Mouse (Mus musculus) CH12F3 (cell line): ENCODE results near the gene Gbf1.
"Not testable (repeated sequence)": the region's sequence is repeated elsewhere in the genome, so short reads cannot be mapped to it uniquely, and the experiment has no call there.

Experiments used
- in situ Hi-C: fragments of 300-500 bp; cut with MboI; formaldehyde crosslinking; loops from 2 replicates; pipeline ENCODE4 v1.14.3; 2020; ENCODE audit warnings: low sequenced_read_pairs

The Gbf1 gene

DNA sequence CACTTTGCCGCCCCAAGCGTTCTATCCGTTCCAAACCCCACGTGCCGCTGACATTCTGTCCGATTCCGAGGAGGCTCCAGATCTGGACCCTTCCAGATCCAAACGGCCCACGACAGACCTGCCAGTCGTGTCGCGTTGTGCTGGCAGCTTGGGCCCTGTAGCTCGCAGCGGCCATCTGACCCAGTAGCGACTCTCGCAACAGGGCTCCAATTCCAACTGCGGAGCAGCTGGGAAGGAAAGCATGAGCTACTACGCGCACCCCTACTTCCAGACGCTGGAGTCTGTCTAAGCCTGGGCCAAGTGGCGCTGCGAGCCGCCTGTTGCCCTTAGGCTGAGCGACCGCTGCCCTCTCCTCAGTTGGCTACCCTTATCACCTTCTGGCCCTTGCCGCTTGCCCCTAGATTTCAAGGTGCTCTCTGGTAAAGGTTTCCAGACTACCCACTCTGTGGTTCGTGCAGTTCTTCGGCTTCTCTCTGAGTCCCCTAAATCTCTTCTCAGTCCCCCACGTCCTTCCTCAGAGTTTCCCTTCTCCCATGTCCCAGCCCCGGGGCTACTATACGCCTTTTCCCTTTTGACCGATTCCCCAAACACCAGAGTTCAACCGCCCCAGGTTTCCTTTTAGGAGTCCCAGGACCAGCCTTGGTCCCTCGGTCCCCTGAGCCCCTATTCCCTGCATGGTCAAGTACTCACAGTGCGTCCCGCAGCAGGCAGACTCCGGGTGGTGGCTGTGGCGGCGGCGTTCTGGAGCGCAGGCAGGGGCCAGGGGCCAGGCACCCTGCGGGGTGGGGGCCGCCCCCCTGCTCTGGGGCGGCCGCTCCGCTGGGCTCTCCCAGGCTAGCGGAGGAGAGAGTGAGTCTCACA is 4.6 kb upstream of the Gbf1 start, which contains the start of gene Pitx3:
Gene Pitx3 (minus strand): TSS at position 816 of the 861 bp plus-strand sequence.
- in situ Hi-C loops, result no loop called here

DNA sequence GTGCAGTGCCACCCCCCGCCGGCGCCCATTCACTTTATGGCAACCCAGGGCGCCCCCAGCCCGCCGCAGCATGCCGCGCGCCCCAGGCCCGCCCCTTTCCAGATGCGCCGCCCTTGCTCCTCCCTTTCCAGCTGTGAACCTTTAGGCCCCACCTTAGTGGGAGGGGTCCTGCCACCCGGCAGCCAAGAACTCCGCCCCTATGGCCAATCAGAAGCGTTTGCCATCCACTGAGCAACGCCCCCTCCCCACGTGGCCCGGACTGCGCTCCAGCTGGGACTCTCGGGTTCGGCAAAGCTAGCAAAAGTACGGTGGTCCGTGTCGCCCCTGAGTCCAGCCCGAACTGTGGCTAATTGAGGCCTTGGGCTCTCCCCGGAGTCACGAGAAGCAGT is 3.9 kb upstream of the Gbf1 start:
- in situ Hi-C loops, result no loop called here

DNA sequence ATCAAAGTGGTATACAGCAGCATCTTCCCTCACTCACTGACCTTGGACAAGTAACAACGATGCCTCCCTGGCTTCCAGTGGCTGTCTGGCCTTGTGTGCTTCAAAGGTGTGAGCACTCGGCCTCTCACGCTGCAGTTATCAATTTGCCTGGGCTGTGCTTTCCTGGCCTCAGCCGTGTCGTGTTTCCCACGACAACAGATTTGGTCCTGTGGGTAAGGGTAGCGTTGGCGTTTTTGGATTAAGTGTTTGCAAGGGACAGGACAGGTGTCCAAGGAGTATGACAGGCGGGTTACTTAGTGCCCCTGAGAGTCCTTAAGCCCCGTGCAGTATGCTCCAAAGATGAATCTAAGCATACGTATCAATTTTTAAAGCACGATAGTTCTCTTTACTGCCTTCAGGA is 3.2 kb upstream of the Gbf1 start:
- in situ Hi-C loops, result no loop called here

DNA sequence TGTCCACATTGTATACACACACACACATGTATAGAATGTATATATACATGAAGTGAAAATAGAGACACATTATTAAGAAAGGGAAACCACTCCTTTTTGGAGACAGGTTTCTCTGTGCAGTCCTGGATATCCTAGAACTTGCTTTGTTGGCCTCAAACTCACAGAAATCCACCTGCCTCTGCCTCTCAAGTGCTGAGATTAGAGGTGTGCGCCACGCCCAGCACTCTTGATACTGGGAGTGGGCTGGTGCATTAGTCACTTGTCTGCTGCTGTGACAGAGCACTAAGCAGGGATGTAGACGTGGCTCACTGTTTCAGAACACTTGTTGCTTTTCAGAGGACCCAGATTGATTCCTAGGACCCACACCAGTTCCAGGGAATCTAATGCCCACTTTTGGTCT is 13.6 kb downstream of the Gbf1 start:
- in situ Hi-C loops, result no loop called here

DNA sequence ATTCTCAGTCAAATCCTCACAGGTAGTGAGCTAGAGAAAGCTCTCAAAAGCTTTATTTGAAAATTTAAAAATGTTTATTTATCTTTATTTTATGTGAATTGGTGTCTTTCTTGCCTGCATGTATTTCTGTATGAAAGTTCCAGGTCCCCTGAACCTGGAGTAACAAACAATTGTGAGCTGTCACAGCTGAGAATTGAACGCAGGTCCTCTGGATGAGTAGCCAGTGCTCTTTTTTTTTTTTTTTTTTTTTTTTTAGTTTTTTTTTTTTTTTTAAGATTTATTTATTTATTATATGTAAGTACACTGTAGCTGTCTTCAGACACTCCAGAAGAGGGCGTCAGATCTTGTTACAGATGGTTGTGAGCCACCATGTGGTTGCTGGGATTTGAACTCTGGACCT is 14.9 kb downstream of the Gbf1 start:
- in situ Hi-C loops, result not testable (repeated sequence)

DNA sequence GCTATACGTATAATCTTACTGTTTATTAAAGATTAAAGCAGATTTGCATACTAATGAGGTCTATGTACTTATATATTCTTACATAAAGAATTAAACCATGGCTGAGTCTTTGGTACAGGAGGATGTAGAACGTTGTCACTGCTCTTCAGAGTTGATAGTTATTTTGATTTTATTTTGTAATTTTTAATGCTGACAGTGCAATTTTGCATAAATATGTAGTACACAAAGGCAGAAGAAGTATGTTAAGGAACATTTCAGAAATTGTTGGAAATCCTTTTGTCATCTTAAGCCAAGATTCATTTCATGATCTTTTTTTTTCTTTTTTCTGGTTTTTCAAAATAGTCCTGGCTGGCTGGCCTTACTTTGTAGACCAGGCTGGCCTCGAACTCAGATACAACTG is 17.1 kb downstream of the Gbf1 start:
- in situ Hi-C loops, result no loop called here

DNA sequence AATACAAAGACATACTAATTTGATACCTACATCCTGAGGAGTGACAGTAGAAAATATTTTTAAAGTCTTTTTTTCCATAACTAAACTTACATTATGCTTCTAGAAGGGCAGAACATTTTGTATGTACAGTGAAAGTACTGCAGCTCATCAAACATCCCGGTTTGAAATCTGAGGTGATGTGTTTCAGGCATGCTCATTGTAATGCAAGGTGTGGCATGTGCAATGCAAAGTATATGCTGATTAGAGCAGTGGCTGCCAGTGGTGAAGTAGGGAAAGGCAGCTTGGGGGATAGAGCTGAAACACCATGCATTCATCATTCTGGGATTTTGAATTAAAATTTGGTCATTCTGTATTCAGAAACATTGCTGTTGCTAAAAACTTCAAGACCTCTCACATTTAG is 17.6 kb downstream of the Gbf1 start:
- in situ Hi-C loops, result no loop called here

DNA sequence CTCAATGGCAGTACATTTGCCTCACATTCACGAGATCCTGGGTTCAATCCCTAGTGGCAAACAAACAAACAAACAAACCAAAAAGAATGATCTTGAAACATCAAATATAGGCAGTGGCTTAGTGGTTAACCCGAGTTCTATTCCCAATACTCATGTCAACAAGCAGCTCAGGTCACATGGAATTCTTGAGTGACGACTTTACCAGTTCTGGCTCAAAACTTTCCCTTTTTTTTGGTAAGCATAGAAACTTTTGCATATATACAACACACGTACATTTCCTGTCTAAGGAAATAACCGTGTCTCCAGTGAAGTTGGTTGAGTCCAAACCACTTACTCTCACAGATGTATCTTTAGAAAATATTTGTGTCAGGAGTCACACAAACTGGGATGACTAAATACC is 20.2 kb downstream of the Gbf1 start:
- in situ Hi-C loops, result no loop called here

DNA sequence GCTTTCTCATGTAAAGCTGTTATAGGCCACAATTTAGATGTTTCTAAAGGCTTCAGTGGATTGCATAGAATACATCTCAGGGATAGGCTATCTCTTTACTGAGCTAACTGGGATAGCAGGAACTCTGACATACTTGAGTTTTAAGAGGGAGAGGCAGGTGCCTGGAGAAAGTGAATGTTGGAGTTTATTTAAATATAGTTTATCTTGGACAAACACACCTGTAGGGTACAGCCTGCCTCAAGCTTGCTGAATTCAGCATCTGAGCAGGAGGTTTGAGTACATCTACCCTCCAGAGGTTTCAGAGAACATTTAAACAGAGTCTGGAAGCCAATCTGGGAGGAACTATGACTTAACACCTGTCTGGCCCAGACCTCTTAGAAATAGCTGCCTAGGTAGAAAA is 22.9 kb downstream of the Gbf1 start:
- in situ Hi-C loops, result no loop called here

DNA sequence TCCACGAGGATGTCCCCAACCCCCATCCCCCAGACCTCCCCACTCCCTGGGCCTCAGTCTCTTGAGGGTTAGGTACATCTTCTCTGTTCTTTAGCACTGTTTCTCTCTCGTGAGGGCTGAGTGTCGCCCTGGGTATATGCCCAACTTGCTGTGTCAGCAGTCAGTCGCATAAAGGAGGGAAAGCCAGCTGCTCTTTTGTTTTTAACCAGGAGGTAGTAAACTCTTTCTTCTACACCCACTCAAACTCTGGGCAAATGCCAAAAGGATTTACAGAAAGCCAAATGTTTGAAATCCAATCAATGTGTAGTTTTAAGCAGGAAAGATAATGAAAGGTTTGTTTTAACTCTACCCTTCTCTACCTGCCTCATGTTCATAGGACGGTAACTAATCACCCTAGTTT is 24.7 kb downstream of the Gbf1 start:
- in situ Hi-C loops, result no loop called here

DNA sequence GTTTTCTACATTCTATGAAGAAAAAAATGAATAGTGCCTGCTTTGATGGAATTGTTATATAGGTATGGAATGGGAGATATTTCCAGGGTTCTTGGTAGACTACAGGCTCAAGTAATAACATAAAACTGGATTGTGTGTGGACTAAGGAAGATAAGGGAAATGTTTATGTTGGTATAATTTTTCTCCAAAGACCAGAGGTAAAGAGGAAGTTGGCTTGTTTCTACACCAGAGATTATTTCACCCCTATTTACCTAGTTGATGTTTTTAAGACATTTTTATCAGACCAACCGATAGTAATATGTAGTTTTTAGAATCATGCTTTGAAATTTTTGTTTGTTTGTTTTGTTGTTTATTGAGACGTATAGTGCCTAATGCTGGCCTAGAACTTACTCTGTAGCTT is 28.0 kb downstream of the Gbf1 start:
- in situ Hi-C loops, result no loop called here

DNA sequence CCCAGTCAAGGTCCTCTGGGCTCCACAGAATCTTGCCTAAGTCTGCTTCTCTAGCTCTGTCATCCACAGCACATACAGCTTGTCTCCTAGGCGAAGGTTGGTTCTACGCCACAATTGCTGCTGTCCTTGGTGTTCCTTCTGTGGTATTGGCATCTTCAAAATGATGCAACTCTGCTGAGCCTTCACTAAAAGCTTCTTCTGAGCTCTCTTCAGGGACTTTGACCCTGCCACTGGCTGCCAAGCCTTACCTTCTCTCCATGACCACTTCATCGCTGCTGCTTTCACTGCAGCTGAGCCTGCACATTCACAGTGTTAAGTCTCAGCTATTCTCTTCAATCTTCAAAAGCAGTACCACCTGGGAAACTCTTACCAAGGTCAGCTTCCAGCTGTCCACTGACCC is 29.9 kb downstream of the Gbf1 start:
- in situ Hi-C loops, result no loop called here

DNA sequence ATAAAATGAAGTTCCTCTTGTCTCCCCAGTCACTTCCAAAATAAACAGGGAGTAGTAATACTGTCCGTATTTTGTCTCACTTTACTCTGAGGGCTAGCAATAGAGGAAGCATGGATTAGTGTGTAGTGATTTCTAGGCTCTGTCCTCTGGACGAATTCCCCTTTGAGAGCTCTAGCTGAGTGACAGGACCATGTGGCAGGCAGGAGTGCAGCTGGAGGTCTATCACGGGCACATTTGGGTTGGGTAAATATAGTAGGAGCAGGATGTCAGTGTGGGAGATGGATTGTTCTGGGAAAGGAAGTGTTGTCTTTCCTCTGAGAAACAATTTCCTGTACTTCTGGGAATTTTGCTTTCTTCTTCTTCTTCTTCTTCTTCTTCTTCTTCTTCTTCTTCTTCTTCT is 34.3 kb downstream of the Gbf1 start:
- in situ Hi-C loops, result no loop called here

DNA sequence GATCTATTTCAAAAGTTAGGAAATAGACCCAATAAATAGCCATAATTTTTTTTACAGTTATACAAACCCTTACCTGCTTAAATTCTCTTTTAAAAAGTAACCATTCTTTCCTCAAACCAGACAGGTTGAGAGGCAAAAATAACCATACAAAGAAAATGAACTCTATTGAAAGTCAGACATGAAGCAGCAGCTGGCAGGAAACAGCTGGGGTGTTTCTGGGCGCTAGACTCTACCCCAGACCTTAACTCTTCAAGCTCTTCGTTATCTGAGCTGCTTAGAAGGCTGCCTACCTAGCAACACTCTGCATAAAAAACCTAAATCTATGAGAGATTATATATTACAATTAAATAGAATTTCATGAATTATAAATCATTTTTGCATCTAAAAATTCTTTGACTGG is 34.9 kb downstream of the Gbf1 start:
- in situ Hi-C loops, result no loop called here

DNA sequence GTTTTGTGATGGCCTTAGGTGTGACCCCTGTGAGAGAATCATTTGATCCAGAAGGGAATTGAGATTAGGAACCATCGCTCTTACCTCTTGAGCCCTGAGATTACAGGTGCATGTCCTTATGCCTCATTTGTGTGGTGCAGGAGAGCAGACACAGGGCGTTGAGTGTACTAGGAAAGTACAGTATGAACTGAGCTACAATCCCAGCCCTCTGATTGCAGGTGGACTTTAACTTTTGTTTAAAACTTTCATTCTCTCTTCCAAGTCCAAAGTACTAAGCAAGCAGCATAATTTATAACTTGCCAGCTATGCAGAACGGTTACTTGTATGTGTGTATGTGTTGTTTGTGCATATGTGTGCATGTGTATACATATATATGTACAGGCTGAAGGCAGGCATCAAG is 46.0 kb downstream of the Gbf1 start:
- in situ Hi-C loops, result no loop called here

DNA sequence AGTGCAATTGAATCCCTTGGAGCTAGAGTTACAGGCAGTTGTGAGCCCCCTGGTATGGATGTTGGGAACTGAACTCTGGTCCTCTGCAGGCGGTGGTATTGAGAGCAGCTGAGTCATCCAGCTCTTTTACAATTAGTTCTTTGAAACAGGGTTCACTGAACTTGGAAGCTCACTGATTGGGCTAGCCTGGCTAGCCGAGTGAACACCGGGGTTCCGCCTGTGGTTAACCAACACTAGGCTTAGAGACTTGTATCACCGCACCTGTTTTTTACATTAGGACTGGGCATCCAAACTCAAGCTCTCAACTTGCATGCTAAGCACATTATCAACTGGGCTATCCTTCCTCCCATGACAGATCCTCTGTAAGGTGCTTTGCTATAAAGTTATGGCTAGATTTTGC is 46.6 kb downstream of the Gbf1 start:
- in situ Hi-C loops, result no loop called here

DNA sequence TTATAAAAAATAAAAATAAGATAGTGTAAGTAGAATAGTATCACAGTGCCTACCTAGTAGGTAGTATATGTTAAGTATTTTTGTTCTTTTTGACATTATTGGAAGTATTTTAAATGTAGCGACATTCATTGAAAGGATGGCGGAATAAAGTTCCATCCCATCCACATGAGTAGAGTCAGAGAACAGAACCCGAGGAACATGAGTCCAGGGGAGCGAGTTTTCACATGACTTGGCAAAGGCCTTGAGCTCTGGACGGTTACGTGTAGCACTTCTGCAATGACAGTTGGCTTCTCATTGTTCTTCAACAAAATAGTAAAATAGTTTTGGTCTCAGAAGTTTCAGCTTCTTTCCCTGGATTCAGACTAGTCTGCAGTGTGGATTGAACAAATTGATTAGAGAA is 51.9 kb downstream of the Gbf1 start:
- in situ Hi-C loops, result no loop called here

DNA sequence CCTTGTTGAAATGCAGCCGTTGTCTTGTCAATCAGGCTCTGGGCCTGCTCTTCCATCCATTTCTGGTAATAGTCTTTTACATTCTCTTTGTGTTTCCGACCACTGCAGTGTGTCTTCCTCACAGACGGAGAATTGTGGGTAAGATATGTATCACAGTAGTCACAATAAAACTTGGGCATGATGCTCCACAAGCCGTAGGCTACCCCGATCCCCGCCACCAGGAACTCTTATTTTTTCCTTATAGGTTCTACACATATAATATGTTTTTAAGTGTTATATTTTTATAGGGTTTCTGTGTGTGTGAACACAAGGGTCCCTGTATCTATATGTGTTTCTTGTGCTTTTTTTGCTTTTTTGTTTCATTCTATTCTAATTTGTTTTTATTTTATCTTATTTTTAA is 53.4 kb downstream of the Gbf1 start:
- in situ Hi-C loops, result no loop called here

DNA sequence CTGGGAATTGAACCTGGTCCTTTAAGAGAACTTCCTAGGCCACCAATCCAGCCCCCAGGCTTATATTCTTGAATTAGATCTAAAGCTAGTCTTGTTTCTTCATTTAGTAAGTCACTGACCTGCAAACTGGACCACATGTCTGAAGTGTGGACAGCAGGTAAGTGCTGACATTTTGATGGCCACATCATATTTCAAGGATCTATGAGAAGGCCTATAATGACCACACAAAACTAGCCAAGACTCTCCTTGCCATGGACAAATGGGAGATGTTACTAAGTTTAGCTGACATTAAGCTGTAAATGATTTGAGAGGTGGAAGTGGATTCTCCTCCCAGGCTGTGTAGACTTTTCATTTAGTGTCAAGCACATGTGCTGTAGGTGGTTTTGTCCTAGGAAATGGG is 58.6 kb downstream of the Gbf1 start:
- in situ Hi-C loops, result no loop called here

DNA sequence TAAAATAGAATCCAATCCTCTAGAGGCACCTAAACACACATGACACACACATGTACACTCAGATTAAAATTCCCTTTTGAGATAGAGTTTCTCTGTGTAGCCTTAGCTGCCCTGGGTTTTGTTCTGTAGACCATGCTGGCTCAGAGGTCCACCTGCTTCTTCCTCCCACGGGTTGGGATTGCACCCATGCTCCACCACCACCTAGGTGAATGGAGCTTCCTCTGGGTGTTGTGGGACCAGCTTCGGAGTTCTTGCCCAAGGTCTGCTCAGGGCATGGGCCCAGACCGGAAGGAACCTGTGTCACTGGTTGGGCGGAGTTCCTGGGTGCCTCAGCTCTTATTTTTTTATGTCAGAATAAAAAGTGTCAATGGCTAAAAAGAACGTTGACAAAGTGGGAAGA is 62.2 kb downstream of the Gbf1 start:
- in situ Hi-C loops, result no loop called here

DNA sequence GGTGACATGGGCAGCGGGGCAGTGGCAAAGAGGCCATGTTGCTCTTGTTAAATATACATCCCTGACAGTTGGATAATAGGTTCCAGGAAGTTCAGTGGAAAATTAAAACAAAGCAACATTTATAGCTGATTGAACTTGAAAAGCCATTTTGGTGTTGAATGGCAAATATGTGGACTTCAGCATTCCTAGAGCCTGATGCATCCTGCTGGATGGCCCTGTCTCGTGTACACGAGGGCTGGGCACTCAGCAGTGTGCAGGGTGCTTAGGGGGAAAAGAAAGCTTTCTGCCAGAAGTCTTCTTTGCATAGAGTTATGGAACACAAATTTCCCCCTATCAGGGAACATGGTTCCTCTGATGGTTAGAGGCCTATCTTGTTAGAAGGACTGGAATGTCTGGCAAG is 63.1 kb downstream of the Gbf1 start:
- in situ Hi-C loops, result no loop called here

DNA sequence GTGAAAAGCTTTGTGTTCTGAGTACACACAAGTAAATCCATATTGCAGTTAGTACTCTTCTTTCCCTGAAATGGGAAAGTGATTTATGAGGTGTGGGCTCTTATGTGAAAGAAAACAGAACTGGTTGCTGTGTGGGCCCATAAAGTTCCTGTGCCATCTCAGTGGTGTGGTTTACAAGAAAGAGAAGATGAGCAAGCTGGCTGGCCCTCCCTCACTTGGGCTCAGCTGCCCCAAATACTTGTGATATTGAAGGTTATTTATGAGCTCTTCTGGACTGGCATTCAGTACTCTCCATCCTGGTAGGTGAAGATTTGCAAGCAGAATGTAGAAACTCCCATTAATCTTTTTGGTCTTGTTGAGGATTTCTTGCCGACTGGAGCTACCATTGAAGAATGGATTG is 64.4 kb downstream of the Gbf1 start:
- in situ Hi-C loops, result no loop called here

DNA sequence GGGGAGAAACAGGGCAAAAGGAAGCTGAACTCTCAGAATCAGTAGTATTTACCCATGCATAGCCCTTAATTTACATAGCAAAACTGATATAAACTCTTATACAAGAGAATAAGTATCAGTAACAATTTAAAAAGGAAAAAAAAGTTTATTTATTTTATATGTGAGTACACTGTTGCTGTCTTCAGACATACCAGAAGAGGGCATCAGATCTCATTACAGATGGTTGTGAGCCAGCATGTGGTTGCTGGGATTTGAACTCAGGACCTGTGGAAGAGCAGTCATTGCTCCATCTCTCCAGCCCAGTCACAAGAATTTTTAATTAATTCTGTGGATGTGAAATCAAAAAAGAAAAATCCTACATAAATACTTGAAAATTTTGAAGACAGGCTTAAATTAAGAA is 65.0 kb downstream of the Gbf1 start:
- in situ Hi-C loops, result not testable (repeated sequence)
